Mouse (Mus musculus) kidney, adult 2 months (tissue): Measurements from ENCODE around the gene Ddah2. TPM values are rescaled to one million over a fixed set of nuclear protein-coding genes. Genes with fewer than 3 reads are reported as not detected.

Source experiments
- DNase-seq: peaks from one replicate; pipeline ENCODE4 v3.0.0; 2021
- H3K27ac ChIP-seq: fragments of 200-500 bp; 2 replicates; pipeline ENCODE4 v1.5.1; 2012; ENCODE audit warnings: low read depth, low read length, control low read depth, inconsistent platforms; ENCODE audit not compliant: insufficient read depth
- H3K27me3 ChIP-seq: fragments of 200-500 bp; replicated peaks from 2 replicates; pipeline ENCODE4 v1.6.1; 2012; ENCODE audit warnings: mild to moderate bottlenecking, moderate library complexity, low read length, inconsistent platforms; ENCODE audit not compliant: control insufficient read depth, insufficient read depth
- H3K36me3 ChIP-seq: fragments of 200-500 bp; 2 replicates; pipeline ENCODE4 v1.6.1; 2012; ENCODE audit warnings: mild to moderate bottlenecking, moderate library complexity, low read length, inconsistent platforms; ENCODE audit not compliant: control insufficient read depth, insufficient read depth
- H3K4me1 ChIP-seq: fragments of 200-500 bp; 2 replicates; pipeline ENCODE4 v1.6.1; 2011; ENCODE audit warnings: low read length; ENCODE audit not compliant: control insufficient read depth, insufficient read depth
- H3K4me3 ChIP-seq: fragments of 200-500 bp; 2 replicates; pipeline ENCODE4 v1.5.1; 2011; ENCODE audit warnings: mild to moderate bottlenecking, low read depth, low read length, control low read depth; ENCODE audit not compliant: insufficient read depth
- CTCF ChIP-seq: fragments of 200-500 bp; conservative IDR thresholded peaks from 2 replicates; pipeline ENCODE4 v1.5.1; 2011; ENCODE audit warnings: low read depth, mild to moderate bottlenecking, control low read depth, low read length, moderate library complexity, mixed read lengths; ENCODE audit not compliant: insufficient read depth, insufficient read length
- POLR2A ChIP-seq: fragments of 200-500 bp; IDR thresholded peaks from one replicate; pipeline ENCODE4 v1.6.1; 2011; ENCODE audit warnings: low read depth, low read length, control low read depth
- WGBS: fragments of 180-500 bp; shearing (Covaris S2); methylation state at CpG from one replicate; pipeline ENCODE4 v1.1.7; 2018; 5-methylcytosine and 5-hydroxymethylcytosine counted together
- polyA plus RNA-seq: library from polyadenylated mRNA; depleted of rRNA; stranded (reverse); fragments of >200 nt; gene quantifications from 2 replicates; pipeline ENCODE4 v1.2.3, GENCODE M21; 2012

Ddah2 gene
- polyA plus RNA-seq, 1 experiment, result 37.7 TPM

DNA sequence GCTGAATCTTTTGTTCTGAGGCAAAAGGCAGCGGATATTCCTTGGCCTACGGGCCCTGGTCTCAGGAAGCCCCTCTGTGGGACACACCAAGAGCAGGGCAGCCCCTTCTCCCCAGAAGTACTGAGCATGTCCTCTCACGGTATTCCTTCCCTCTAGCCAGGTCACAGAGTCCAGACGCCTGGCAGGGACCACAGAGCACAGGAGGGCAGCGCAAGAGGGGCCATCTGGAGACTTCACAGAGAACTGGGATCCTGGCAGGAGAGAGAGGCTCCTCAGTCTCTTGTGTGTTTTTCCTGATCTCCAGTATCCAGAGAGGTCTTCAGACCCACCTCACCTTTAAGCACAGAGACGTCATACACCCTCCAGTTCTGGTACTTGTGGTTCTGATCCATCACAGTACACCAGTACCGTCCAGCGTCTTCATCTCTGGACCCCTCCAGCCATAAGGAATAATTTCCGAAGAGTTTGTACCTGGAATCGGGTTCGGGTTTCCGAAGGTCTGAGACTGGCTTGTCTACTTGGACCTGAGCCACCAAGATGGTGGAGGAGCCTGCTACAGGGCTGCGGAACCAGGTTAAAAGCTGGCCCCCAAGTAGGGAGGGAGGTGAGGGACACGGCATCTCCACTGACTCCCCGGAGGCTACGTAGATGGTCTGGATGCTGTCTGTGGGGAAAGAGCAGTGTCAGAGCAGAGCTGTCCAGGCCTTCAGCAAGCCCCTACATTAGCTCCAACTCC, 24.2 kb downstream of the Ddah2 start:
- H3K4me1 ChIP-seq, result no peaks in the 10 kb centered on the region
- TF ChIP-seq CTCF (no peak), POLR2A (no peak)
- H3K4me3 ChIP-seq, result no peak overlapping the region
- no peaks in the 10 kb centered on the region for H3K27me3 ChIP-seq
- no peaks in the 10 kb centered on the region for H3K36me3 ChIP-seq
- WGBS, result 88% methylated on average over 16 of the region's 16 CpGs
- H3K27ac ChIP-seq, result no peak overlapping the region
- no peak for DNase-seq

- H3K4me1 ChIP-seq, result no peaks in the 10 kb centered on the region
- no peaks in the 10 kb centered on the region for H3K36me3 ChIP-seq
- 69% methylated on average over 3 of the region's 3 CpGs for WGBS
- H3K4me3 ChIP-seq, result no peak overlapping the region
- no peak for DNase-seq
- no peak overlapping the region for H3K27ac ChIP-seq
- TF ChIP-seq POLR2A (no peak), CTCF (no peak)
- no peaks in the 10 kb centered on the region for H3K27me3 ChIP-seq
These were observed 25.2 kb downstream of the Ddah2 start for GRCm38 (mm10) chr17:35083929-35084497.

- Histone ChIP-seq H3K4me3 (no peak within 1 kb of the TSS), H3K27me3 (no peaks in the 10 kb centered on the region), H3K4me1 (peaks cover 4% of the 10 kb centered on the region; the same call in 1 of the 2 replicates), H3K27ac (no peak within 1 kb of the TSS), H3K36me3 (no peaks in the 10 kb centered on the region)
- TF ChIP-seq CTCF (no peak), POLR2A (no peak)
- WGBS, result 80% methylated on average over 7 of the region's 7 CpGs
- no peak for DNase-seq
These were observed 26.5 kb downstream of the Ddah2 start, which contains the start of gene Ly6g6f for GRCm38 (mm10) chr17:35085208-35085865. TSS of gene Ly6g6f (minus strand) at chr17:35085610.

GRCm38 (mm10) chr17:35088151-35088550, 29.3 kb downstream of the Ddah2 start:
- TF ChIP-seq POLR2A (no peak), CTCF (no peak)
- H3K36me3 ChIP-seq, result peaks cover 3% of the 10 kb centered on the region; the same call in 1 of the 2 replicates
- no peak for DNase-seq
- no peak overlapping the region for H3K4me3 ChIP-seq
- H3K4me1 ChIP-seq, result peaks cover 5% of the 10 kb centered on the region; the same call in 1 of the 2 replicates
- WGBS, result 53% methylated on average over 2 of the region's 2 CpGs
- no peaks in the 10 kb centered on the region for H3K27me3 ChIP-seq
- H3K27ac ChIP-seq, result no peak overlapping the region

DNA sequence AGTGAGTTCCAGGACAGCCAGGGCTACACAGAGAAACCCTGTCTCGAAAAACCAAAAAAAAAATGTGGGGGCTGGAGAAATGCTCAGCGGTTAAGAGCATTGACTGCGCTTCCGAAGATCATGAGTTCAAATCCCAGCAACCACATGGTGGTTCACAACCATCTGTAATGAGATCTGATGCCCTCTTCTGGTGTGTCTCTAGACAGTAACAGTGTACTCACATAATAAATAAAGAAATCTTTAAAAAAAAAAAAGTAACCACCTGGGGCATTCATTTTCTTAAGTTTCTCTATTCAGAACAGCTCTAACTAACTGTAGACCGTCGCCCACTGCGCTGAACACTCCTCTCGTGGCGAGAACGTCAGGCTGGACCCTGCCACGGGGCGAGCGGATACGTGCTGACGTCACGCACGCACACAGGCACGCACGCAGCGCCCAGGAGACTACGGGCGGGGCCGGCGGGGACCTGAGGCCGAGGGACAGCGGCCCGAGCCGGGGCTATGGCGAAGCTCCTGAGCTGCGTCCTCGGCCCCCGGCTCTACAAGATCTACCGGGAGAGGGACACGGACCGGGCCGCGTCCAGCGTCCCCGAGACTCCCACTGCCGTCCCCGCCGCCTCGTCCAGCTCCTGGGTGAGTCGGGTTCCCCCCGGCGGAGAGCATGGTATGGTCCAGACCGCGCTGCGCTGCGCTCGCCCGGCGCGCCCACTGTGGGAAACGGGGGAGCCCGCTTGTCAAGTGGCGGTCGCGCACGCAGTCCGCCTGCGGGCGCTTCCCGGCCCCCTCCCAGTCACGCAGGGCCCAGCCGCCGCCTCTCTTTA, 30.2 kb downstream of the Ddah2 start, which contains the start of gene Abhd16a:
Abhd16a (plus strand) TSS at position 439 of the 820 bp plus-strand sequence.
- Histone ChIP-seq H3K27ac (peak within 1 kb of the TSS; percentile 100), H3K4me3 (peak within 1 kb of the TSS; percentile 96), H3K27me3 (no peaks in the 10 kb centered on the region), H3K36me3 (peaks cover 3% of the 10 kb centered on the region; the same call in 1 of the 2 replicates), H3K4me1 (peaks cover 5% of the 10 kb centered on the region; the same call in 1 of the 2 replicates)
- WGBS, result 2% methylated on average over 67 of the region's 67 CpGs
- TF ChIP-seq POLR2A (peak; percentile 59), CTCF (no peak)
- peak; percentile 96 for DNase-seq

DNA sequence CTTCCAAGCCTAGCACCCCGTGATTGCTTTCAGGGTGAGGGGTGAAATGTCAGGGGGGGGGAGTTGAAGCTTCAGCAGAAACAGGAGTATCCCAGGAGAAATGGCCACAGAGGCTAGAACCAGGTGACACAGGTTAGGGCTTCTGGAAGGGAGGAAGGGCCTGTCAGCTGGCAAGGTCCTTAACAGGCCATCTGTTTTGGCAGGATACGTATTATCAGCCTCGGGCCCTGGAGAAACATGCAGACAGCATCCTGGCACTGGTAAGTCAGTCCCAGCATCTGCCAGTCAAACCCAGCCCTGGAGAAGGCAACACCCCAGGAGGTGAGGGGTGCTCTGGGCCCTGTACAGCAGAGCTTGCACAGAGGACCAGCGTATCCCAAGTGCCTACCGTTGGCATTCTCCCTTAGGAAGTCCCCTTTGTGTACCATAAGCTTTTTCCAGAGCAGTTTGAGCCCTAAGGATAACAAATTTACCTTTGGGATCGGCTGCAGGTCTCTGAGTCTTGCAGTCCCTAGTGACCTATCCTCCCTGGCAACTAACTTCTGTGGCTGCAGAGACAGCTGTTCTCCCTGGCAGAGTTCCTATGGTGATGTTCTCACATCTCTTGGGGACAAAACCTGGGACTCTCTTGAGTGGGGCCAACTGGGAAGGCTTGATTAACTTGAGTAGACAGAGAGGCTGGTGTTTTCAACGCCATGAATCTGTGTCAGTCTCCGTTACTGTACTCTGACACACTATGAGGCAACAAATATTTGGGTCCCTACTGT, 31.5 kb downstream of the Ddah2 start:
- H3K27me3 ChIP-seq, result no peaks in the 10 kb centered on the region
- peak overlapping the region; percentile 100; the same call in 1 of the 2 replicates for H3K27ac ChIP-seq
- WGBS, result 55% methylated on average over 8 of the region's 8 CpGs
- peak overlapping the region; percentile 34 for H3K4me3 ChIP-seq
- peaks cover 5% of the 10 kb centered on the region; the same call in 1 of the 2 replicates for H3K4me1 ChIP-seq
- DNase-seq, result no peak
- H3K36me3 ChIP-seq, result peaks cover 3% of the 10 kb centered on the region; the same call in 1 of the 2 replicates
- TF ChIP-seq CTCF, result no peak
- TF ChIP-seq POLR2A, result no peak
